Mouse (Mus musculus) embryonic facial prominence, embryonic 10.5 days (tissue): ENCODE measurements around the gene Dock4. TPM values are rescaled to one million over a fixed set of nuclear protein-coding genes. Genes with fewer than 3 reads are reported as not detected.

Experiments
- DNase-seq: peaks from one replicate; pipeline ENCODE4 v3.0.0-alpha.2; 2017; ENCODE audit warnings: low spot score
- H3K27ac ChIP-seq: fragments of 300-500 bp; sonication (generic); replicated peaks from 2 replicates; pipeline ENCODE4 v1.5.1; 2016; ENCODE audit warnings: mild to moderate bottlenecking
- H3K27me3 ChIP-seq: fragments of 300-500 bp; sonication (generic); replicated peaks from 2 replicates; pipeline ENCODE4 v1.6.1; 2016; ENCODE audit warnings: low read depth, mild to moderate bottlenecking; ENCODE audit not compliant: poor library complexity, severe bottlenecking
- H3K36me3 ChIP-seq: fragments of 300-500 bp; sonication (generic); replicated peaks from 2 replicates; pipeline ENCODE4 v1.6.1; 2016; ENCODE audit warnings: mild to moderate bottlenecking, moderate library complexity
- H3K4me1 ChIP-seq: fragments of 300-500 bp; sonication (generic); 2 replicates; pipeline ENCODE4 v1.6.1; 2016
- H3K4me3 ChIP-seq: fragments of 300-500 bp; sonication (generic); 2 replicates; pipeline ENCODE4 v1.5.1; 2016; ENCODE audit warnings: mild to moderate bottlenecking, moderate library complexity
- H3K9me3 ChIP-seq: fragments of 300-500 bp; sonication (generic); 2 replicates; pipeline ENCODE4 v1.6.1; 2016; ENCODE audit warnings: mild to moderate bottlenecking
- WGBS: fragments of 180-500 bp; shearing (Covaris S2); methylation state at CpG from one replicate; pipeline ENCODE4 v1.1.7; 2016; 5-methylcytosine and 5-hydroxymethylcytosine counted together
- polyA plus RNA-seq: library from polyadenylated mRNA; unstranded; fragments of >200 nt; fragmentation: Nextera tagmentation; extraction: Ambion mirVana; gene quantifications from 2 replicates; pipeline ENCODE4 v1.2.1, GENCODE M21; 2016

Dock4 gene
- polyA plus RNA-seq, 1 experiment from 2014 or later: 19.5 TPM

DNA sequence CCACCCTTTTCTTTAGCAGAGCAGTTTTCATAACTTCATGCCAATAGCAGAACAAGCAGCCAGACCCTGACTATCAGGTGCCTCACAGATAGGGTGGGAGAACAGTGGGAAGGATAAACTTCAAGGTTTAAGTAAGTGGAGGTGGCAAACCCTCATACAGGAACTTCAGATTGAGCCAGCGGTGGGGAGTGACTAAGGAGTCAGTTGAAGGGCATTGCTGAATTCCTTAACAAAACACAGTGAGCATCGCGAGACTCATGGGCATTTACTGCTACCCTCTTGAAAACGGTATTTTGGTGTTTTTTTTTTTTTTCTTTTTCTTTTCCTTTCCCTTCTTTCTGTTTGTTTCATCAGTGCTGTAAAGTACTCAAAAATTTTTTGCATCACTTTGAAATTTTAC, 148.4 kb downstream of the Dock4 start:
- Histone ChIP-seq H3K4me3 (no peak overlapping the region), H3K4me1 (no peaks in the 10 kb centered on the region), H3K9me3 (no peaks in the 10 kb centered on the region), H3K27ac (no peak overlapping the region), H3K36me3 (no peaks in the 10 kb centered on the region), H3K27me3 (no peaks in the 10 kb centered on the region)
- DNase-seq: no peak
- WGBS: 77% methylated on average over 4 of the region's 4 CpGs

DNA sequence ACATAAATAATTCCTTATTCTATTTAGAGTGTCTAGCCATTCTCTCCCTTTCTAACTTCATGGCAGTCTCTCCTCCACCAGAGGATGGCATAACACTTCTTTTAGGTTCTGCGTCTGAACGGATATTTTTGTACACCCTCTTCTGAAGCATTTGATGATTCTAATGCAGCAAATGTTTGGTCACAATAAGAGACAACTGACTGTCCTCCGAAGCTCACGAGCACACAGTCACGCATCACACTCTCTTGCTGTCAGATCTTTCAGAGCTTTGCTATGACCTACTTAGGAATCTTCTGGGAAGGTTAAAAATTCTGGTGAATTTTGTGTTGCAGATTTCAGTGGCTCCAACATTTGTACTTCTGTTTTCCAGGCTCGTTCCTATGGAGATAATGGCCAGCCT, 149.7 kb downstream of the Dock4 start:
- Histone ChIP-seq H3K36me3 (no peaks in the 10 kb centered on the region), H3K9me3 (no peaks in the 10 kb centered on the region), H3K27me3 (no peaks in the 10 kb centered on the region), H3K27ac (no peak overlapping the region), H3K4me1 (no peaks in the 10 kb centered on the region), H3K4me3 (no peak overlapping the region)
- WGBS: 91% methylated on average over 6 of the region's 6 CpGs
- DNase-seq: no peak

DNA sequence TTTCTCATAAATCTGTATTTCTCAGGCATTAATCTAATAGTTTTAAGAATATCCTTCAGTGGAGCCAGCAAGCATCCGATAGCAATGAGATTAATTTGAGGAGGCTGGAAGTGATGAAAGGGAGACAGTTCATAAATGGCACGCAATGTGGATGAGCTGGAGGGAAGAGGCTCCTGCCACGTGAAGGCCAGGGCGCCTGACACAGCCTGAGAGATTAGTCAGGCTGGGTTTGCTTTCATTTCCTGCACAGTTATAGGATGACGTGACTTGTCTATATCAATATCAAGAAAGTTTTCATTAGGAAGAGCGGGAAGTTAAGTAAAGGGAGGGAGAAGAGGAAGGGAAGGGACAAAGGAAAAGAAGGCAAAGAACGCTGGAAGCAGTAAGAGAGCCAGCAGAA, 150.3 kb downstream of the Dock4 start:
- H3K4me1 ChIP-seq: no peaks in the 10 kb centered on the region
- H3K27ac ChIP-seq: no peak overlapping the region
- H3K36me3 ChIP-seq: no peaks in the 10 kb centered on the region
- no peaks in the 10 kb centered on the region for H3K9me3 ChIP-seq
- no peak overlapping the region for H3K4me3 ChIP-seq
- 85% methylated on average over 7 of the region's 7 CpGs for WGBS
- no peaks in the 10 kb centered on the region for H3K27me3 ChIP-seq
- DNase-seq: no peak

DNA sequence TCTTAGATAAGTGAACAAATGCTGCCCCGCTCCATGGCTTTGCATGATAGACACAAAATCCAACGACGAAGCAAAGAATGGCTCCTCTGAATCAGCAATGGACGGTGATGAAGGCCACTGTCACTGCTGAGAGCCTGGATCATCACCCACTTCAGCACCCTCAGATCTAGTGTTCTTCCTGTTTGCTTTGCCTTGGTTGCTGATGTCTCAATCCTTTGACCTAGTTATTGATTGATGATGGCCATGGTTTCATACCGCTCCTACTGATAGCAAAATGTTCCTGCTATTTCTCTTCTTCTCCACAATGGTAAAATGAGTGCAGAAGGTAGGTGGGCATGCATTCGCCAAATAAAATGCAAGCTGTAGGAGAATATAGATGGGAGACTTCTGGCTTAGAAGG, 150.7 kb downstream of the Dock4 start:
- H3K27me3 ChIP-seq: no peaks in the 10 kb centered on the region
- 94% methylated on average over 6 of the region's 6 CpGs for WGBS
- H3K27ac ChIP-seq: no peak overlapping the region
- no peaks in the 10 kb centered on the region for H3K9me3 ChIP-seq
- H3K36me3 ChIP-seq: no peaks in the 10 kb centered on the region
- no peak overlapping the region for H3K4me3 ChIP-seq
- DNase-seq: no peak
- no peaks in the 10 kb centered on the region for H3K4me1 ChIP-seq

DNA sequence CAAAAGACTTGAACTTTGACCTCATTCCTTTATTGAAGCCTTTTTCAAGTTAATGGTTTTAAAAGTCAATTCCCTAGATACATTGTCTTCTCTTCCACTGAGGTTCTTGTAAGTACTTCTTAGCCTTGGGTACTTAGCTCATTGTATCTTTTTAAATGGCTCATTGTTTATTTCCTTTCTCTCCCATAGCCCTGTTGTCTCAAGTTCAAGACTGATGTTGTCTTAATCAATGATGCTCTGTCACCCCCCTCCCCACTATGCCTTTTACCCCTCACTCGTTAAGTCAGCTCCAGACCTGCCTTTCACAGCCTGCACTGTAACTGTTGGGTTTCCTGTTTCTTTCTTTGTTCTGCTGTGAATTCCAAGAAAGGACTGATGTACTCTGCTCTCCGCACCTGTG, 154.2 kb downstream of the Dock4 start:
- Histone ChIP-seq H3K4me3 (no peak overlapping the region), H3K4me1 (no peaks in the 10 kb centered on the region), H3K9me3 (no peaks in the 10 kb centered on the region), H3K36me3 (no peaks in the 10 kb centered on the region), H3K27me3 (no peaks in the 10 kb centered on the region), H3K27ac (no peak overlapping the region)
- 72% methylated on average over 2 of the region's 2 CpGs for WGBS
- no peak for DNase-seq

DNA sequence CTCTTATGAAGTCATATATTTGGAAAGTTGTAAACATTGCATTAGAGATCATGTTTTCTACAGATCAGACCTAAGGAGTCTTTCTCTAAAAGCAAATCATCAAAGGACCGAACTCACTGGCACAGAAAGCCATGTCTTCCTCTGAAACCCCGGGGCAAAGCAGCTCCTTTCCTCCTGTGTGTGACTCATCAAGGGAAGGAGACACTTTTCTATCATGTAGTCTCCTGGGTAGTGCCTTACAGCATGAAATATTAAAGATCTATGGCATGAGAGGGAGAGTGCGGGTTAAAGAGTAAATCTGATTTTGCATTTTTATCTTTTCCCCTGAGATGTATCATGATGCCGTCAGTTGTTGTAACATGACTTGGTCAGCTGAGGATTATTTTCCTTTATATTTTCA, 159.8 kb downstream of the Dock4 start:
- 86% methylated on average over 4 of the region's 4 CpGs for WGBS
- Histone ChIP-seq H3K4me1 (no peaks in the 10 kb centered on the region), H3K27ac (no peak overlapping the region), H3K27me3 (no peaks in the 10 kb centered on the region), H3K4me3 (no peak overlapping the region), H3K36me3 (no peaks in the 10 kb centered on the region), H3K9me3 (no peaks in the 10 kb centered on the region)
- no peak for DNase-seq

DNA sequence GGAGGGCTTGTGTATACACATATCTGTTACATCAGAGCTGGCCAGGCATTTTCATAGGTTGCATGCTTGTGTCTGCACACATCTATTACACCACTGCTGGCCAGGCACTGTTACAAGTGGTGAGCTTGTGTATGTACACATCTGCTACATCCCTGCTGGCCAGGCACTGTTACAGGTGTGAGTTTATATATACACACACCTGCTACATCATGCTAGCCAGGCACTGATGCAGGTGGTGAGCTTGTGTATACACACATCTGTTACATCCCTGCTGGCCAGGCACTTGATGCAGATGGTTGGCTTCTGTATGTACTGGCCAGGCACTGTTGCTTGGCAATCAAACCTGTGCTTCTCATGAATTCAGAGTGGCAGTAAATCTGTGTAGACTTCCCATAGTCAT, 177.2 kb downstream of the Dock4 start:
- Histone ChIP-seq H3K27ac (no peak overlapping the region), H3K27me3 (no peaks in the 10 kb centered on the region), H3K4me3 (no peak overlapping the region), H3K36me3 (peaks cover 4% of the 10 kb centered on the region; the same call in 1 of the 2 replicates), H3K9me3 (no peaks in the 10 kb centered on the region), H3K4me1 (peaks cover 7% of the 10 kb centered on the region)
- DNase-seq: no peak

DNA sequence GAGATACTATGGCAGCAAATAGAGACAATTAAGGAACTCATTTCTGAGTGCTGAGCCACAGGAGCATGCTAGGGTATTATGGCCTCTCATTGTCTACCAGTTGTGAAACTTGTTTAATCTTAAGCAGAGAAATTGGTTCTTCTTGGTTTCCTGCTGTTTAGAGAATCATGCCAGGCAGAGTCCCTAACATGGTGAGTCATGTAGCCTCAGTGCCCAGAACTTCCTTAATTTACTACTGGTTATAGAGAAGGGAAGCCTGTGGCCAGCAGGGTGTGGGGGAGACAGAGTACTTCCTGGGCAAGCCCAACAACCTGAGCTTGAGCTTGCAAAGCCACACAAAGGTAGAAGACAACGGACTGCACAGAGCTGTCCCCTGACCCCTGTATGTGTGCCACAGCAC, 180.8 kb downstream of the Dock4 start:
- H3K9me3 ChIP-seq: no peaks in the 10 kb centered on the region
- DNase-seq: no peak
- H3K36me3 ChIP-seq: peaks cover 4% of the 10 kb centered on the region; the same call in 1 of the 2 replicates
- peaks cover 7% of the 10 kb centered on the region for H3K4me1 ChIP-seq
- 96% methylated on average over 1 of the region's 1 CpGs for WGBS
- no peaks in the 10 kb centered on the region for H3K27me3 ChIP-seq
- H3K4me3 ChIP-seq: no peak overlapping the region
- no peak overlapping the region; the same call in 1 of the 2 replicates for H3K27ac ChIP-seq

DNA sequence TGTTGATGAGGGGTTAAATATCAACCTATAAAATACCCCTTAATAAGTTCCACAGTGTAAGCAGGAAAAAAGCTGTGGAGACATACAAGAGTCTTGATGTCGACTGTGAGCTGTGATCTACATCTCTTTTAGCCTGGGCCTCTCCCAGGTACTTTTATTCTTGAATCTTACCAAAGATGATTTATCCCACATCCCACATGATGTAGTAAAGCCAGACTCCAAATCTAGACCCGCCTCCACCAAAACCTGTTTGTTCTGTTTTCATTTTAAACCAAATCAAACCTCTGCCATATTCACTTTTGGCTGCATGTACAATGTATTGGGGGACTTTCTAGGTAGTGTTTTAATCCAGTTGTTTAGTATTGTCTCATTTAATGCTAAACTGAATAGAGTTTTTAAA, 187.5 kb downstream of the Dock4 start:
- no peaks in the 10 kb centered on the region for H3K27me3 ChIP-seq
- DNase-seq: no peak
- peaks cover 11% of the 10 kb centered on the region for H3K4me1 ChIP-seq
- 80% methylated on average over 2 of the region's 2 CpGs for WGBS
- H3K36me3 ChIP-seq: no peaks in the 10 kb centered on the region
- no peaks in the 10 kb centered on the region for H3K9me3 ChIP-seq
- no peak overlapping the region for H3K4me3 ChIP-seq
- no peak overlapping the region for H3K27ac ChIP-seq

DNA sequence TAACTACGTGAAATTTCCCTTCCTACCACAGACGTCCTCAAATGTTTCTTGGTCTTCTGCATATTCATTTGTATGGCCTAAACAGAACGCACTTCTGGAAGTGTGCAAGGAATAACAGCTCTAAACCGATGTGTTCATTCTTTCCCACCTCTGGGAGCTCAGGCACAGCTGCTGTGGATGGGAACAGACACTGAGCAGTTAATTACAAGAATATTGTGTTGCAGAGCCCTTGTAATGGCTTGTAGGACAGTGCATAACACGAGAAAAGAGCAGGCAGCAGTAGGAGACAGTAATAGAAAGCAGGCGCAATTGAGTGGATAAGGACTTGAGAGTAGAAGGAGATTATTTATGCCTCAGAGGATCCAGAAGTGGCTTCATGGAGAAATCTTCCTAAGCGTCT, 188.4 kb downstream of the Dock4 start:
- Histone ChIP-seq H3K4me3 (no peak overlapping the region), H3K27me3 (no peaks in the 10 kb centered on the region), H3K27ac (no peak overlapping the region), H3K36me3 (no peaks in the 10 kb centered on the region), H3K9me3 (no peaks in the 10 kb centered on the region), H3K4me1 (peaks cover 11% of the 10 kb centered on the region)
- no peak for DNase-seq
- WGBS: 83% methylated on average over 7 of the region's 7 CpGs

DNA sequence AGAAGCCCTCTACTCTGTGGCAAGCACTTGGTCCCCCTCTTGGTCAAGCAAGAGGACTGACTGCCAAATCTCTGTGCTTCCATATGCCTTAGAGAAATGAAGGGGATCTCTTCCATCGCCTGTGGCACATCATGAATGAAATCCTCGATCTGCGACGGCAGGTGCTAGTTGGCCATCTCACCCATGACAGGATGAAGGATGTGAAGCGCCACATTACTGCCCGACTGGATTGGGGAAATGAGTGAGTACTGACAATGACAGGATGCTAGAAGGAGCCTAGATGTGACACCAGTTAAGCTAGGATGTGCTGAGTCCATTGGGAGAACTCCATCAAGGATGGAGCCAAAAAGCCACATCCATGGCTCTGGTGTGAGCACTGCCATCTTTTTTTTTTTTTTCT, 190.2 kb downstream of the Dock4 start:
- peaks cover 6% of the 10 kb centered on the region; the same call in 1 of the 2 replicates for H3K36me3 ChIP-seq
- no peaks in the 10 kb centered on the region for H3K9me3 ChIP-seq
- H3K4me3 ChIP-seq: no peak overlapping the region
- 95% methylated on average over 6 of the region's 6 CpGs for WGBS
- no peak overlapping the region for H3K27ac ChIP-seq
- DNase-seq: no peak
- H3K27me3 ChIP-seq: no peaks in the 10 kb centered on the region
- H3K4me1 ChIP-seq: peaks cover 11% of the 10 kb centered on the region

DNA sequence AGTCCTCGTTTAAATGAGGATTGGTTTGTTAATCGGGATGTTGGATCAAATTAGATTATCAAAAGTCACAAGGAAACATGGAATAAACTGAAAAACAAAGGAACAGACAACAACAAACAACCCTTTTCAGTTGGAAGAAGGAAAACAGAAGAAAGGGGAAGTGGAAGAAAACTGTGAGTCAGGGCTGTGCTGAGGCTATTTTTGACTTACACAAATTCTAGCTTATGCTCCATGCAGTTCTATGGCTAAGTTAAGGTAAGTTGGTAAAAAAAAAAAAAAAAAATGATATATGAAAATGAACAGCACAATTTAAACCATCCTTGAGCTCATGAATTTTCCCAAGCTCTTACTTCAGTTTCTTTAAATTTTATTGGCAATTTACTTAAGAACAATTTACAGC, 191.7 kb downstream of the Dock4 start:
- Histone ChIP-seq H3K9me3 (no peaks in the 10 kb centered on the region), H3K4me1 (peaks cover 11% of the 10 kb centered on the region), H3K36me3 (peaks cover 6% of the 10 kb centered on the region; the same call in 1 of the 2 replicates), H3K27me3 (no peaks in the 10 kb centered on the region), H3K27ac (no peak overlapping the region), H3K4me3 (no peak overlapping the region)
- WGBS: 88% methylated on average over 2 of the region's 2 CpGs
- DNase-seq: no peak

DNA sequence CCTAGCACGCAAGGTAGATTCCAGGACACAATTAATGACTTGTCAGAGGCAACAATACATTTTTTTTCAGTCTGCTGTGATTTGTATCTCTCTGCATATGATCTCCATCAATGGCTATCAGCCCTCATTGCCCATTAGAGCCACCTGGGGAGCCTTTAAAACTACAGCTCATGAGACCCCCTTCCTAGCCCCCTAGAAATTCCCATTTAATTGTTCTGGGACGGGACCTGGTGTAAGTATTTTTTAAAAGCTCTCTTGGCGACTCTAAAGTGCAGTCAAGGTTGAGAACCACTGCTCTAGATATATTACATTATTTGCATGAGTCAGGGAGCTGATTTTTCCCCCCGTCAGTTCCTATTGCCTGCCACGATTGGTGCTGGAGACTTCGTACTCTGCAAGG, 200.1 kb downstream of the Dock4 start:
- H3K27ac ChIP-seq: no peak overlapping the region
- 87% methylated on average over 6 of the region's 6 CpGs for WGBS
- peaks cover 3% of the 10 kb centered on the region; the same call in 1 of the 2 replicates for H3K36me3 ChIP-seq
- DNase-seq: no peak
- H3K4me3 ChIP-seq: no peak overlapping the region
- no peaks in the 10 kb centered on the region for H3K9me3 ChIP-seq
- H3K27me3 ChIP-seq: no peaks in the 10 kb centered on the region
- no peaks in the 10 kb centered on the region for H3K4me1 ChIP-seq

DNA sequence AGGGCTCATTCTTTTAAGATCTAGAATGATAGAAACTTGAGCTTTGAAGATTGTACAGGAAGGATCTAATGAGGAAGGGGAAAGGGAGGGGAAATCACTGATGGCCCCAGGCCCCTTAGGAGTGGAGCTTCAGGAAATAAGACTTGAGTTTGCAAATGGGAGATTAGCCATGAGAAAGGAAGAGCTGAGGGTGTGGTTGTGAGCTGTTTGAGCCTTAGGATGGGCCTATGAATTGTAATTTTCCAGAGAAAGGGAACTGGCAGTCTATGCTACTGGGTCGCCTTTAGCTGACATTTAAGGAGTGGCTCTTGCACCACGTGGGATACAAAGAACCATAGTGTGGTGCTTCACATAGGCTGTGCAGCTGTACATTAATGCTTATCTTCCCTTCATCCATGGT, 208.6 kb downstream of the Dock4 start:
- DNase-seq: no peak
- 84% methylated on average over 2 of the region's 2 CpGs for WGBS

More for the DNA sequence above, 208.6 kb downstream of the Dock4 start:
- Histone ChIP-seq H3K4me3 (no peak overlapping the region), H3K9me3 (no peaks in the 10 kb centered on the region), H3K36me3 (no peaks in the 10 kb centered on the region), H3K27ac (no peak overlapping the region), H3K27me3 (no peaks in the 10 kb centered on the region), H3K4me1 (peaks cover 11% of the 10 kb centered on the region)
